Mouse (Mus musculus) embryonic facial prominence, embryonic 10.5 days (tissue): ENCODE measurements around the gene Exoc6. TPM values are rescaled to one million over a fixed set of nuclear protein-coding genes. Genes with fewer than 3 reads are reported as not detected.
A peak's percentile ranks its signal among the peaks of the same experiment; 100 is the strongest.

ENCODE experiments used
- DNase-seq: peaks from one replicate; pipeline ENCODE4 v3.0.0-alpha.2; 2017; ENCODE audit warnings: low spot score
- H3K27ac ChIP-seq: fragments of 300-500 bp; sonication (generic); replicated peaks from 2 replicates; pipeline ENCODE4 v1.5.1; 2016; ENCODE audit warnings: mild to moderate bottlenecking
- H3K27me3 ChIP-seq: fragments of 300-500 bp; sonication (generic); replicated peaks from 2 replicates; pipeline ENCODE4 v1.6.1; 2016; ENCODE audit warnings: low read depth, mild to moderate bottlenecking; ENCODE audit not compliant: poor library complexity, severe bottlenecking
- H3K36me3 ChIP-seq: fragments of 300-500 bp; sonication (generic); replicated peaks from 2 replicates; pipeline ENCODE4 v1.6.1; 2016; ENCODE audit warnings: mild to moderate bottlenecking, moderate library complexity
- H3K4me1 ChIP-seq: fragments of 300-500 bp; sonication (generic); 2 replicates; pipeline ENCODE4 v1.6.1; 2016
- H3K4me3 ChIP-seq: fragments of 300-500 bp; sonication (generic); 2 replicates; pipeline ENCODE4 v1.5.1; 2016; ENCODE audit warnings: mild to moderate bottlenecking, moderate library complexity
- H3K9me3 ChIP-seq: fragments of 300-500 bp; sonication (generic); 2 replicates; pipeline ENCODE4 v1.6.1; 2016; ENCODE audit warnings: mild to moderate bottlenecking
- WGBS: fragments of 180-500 bp; shearing (Covaris S2); methylation state at CpG from one replicate; pipeline ENCODE4 v1.1.7; 2016; 5-methylcytosine and 5-hydroxymethylcytosine counted together
- polyA plus RNA-seq: library from polyadenylated mRNA; unstranded; fragments of >200 nt; fragmentation: Nextera tagmentation; extraction: Ambion mirVana; gene quantifications from 2 replicates; pipeline ENCODE4 v1.2.1, GENCODE M21; 2016

Gene Exoc6
- polyA plus RNA-seq, 1 experiment from 2014 or later = 8.5 TPM

DNA sequence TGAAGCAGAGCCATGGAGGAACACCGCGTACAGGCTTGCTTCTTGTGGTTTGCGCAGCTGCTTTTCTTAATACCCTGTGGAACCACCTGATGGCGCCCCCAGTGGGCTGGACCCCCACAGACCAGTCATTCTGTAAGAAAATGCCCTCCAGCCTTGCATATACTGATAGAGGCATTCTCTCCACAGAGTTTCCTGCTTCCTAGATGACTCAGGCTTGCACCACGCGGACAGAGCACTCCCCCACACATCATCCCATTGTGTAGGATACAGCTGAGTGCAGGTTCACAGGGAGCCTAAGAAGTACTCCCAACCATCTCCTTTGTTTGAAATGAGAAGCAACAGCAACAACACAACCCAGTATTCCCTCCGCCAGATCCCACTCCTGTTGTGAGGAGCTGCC lies 59.8 kb downstream of the Exoc6 start:
- H3K36me3 ChIP-seq = no peaks in the 10 kb centered on the region
- H3K4me3 ChIP-seq = no peak overlapping the region
- H3K27ac ChIP-seq = no peak overlapping the region
- H3K9me3 ChIP-seq = no peaks in the 10 kb centered on the region
- DNase-seq = no peak
- H3K27me3 ChIP-seq = no peaks in the 10 kb centered on the region
- 65% methylated on average over 7 of the region's 7 CpGs for WGBS
- H3K4me1 ChIP-seq = peaks cover 9% of the 10 kb centered on the region; the same call in 1 of the 2 replicates

DNA sequence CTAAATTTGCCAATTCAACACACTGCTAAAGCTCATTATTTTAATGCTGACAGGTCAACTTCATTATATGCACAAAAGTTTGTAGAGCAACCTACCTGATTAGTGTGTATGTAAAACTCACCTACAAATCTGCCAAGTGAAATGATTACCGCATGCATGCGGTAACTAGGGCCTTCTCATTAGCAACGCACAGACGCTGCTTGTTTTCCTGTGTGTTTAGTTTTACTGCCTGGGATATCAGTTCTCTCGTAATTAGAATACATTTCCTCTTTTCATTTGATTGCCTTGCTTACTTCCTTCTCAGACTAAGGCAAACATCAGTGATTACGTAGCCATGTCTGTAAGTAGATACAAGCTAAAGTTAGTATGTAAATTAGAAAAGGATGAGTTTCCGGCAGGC lies 62.7 kb downstream of the Exoc6 start:
- peaks cover 5% of the 10 kb centered on the region; the same call in 1 of the 2 replicates for H3K36me3 ChIP-seq
- no peak for DNase-seq
- WGBS = 70% methylated on average over 7 of the region's 7 CpGs

GRCm38 (mm10) chr19:37615039-37615630 lies 64.9 kb downstream of the Exoc6 start:
- H3K27me3 ChIP-seq = no peaks in the 10 kb centered on the region
- peaks cover 5% of the 10 kb centered on the region; the same call in 1 of the 2 replicates for H3K36me3 ChIP-seq
- peaks cover 9% of the 10 kb centered on the region; the same call in 1 of the 2 replicates for H3K4me1 ChIP-seq
- WGBS = 87% methylated on average over 4 of the region's 4 CpGs
- H3K9me3 ChIP-seq = no peaks in the 10 kb centered on the region
- no peak for DNase-seq
- H3K27ac ChIP-seq = no peak overlapping the region
- H3K4me3 ChIP-seq = no peak overlapping the region

More for the DNA sequence above, 62.7 kb downstream of the Exoc6 start:
- no peaks in the 10 kb centered on the region for H3K27me3 ChIP-seq
- H3K27ac ChIP-seq = no peak overlapping the region
- H3K4me1 ChIP-seq = peaks cover 9% of the 10 kb centered on the region; the same call in 1 of the 2 replicates
- no peak overlapping the region for H3K4me3 ChIP-seq
- no peaks in the 10 kb centered on the region for H3K9me3 ChIP-seq

- Histone ChIP-seq H3K36me3 (no peaks in the 10 kb centered on the region), H3K9me3 (no peaks in the 10 kb centered on the region), H3K4me1 (peaks cover 5% of the 10 kb centered on the region; the same call in 1 of the 2 replicates), H3K4me3 (no peak overlapping the region), H3K27ac (no peak overlapping the region), H3K27me3 (peaks cover 12% of the 10 kb centered on the region; the same call in 1 of the 2 replicates)
- WGBS = 37% methylated on average over 2 of the region's 2 CpGs
- no peak for DNase-seq
Observed at GRCm38 (mm10) chr19:37647994-37648393, 97.8 kb downstream of the Exoc6 start.

DNA sequence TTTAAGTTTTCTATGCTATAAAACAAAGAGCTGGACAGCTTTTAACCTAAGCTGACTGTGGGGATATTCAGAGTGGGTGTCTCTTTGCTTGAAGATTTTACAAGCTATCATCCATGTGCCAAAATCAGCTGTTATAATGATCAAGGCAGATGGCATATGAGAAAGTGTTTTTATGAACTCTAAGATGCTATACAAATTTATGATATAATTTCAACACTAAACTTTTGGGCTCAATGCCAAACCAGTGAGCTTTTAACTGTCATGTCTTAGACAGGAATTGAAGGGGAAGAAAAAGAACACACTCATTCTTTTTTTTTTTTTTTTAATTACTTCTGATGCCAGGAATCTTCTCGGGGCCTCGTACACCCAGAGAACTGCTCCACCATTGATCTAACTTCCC lies 100.3 kb downstream of the Exoc6 start:
- Histone ChIP-seq H3K9me3 (no peaks in the 10 kb centered on the region), H3K27ac (no peak overlapping the region), H3K27me3 (peaks cover 29% of the 10 kb centered on the region), H3K4me3 (no peak overlapping the region), H3K36me3 (no peaks in the 10 kb centered on the region), H3K4me1 (peaks cover 10% of the 10 kb centered on the region)
- DNase-seq = no peak
- 72% methylated on average over 2 of the region's 2 CpGs for WGBS

- Histone ChIP-seq H3K27ac (no peak overlapping the region), H3K27me3 (peaks cover 36% of the 10 kb centered on the region)
- no peak for DNase-seq
Observed at GRCm38 (mm10) chr19:37654012-37654411, 103.8 kb downstream of the Exoc6 start.

GRCm38 (mm10) chr19:37656441-37656840 lies 106.2 kb downstream of the Exoc6 start:
- Histone ChIP-seq H3K27me3 (peaks cover 38% of the 10 kb centered on the region), H3K4me1 (peaks cover 24% of the 10 kb centered on the region)
- WGBS = 1% methylated on average over 9 of the region's 9 CpGs

More at GRCm38 (mm10) chr19:37654012-37654411, 103.8 kb downstream of the Exoc6 start:
- no peaks in the 10 kb centered on the region for H3K9me3 ChIP-seq
- peaks cover 24% of the 10 kb centered on the region for H3K4me1 ChIP-seq
- no peak overlapping the region for H3K4me3 ChIP-seq
- H3K36me3 ChIP-seq = no peaks in the 10 kb centered on the region
- 17% methylated on average over 5 of the region's 5 CpGs for WGBS

GRCm38 (mm10) chr19:37665256-37665655 lies 115.0 kb downstream of the Exoc6 start:
- no peak for DNase-seq
- Histone ChIP-seq H3K36me3 (no peaks in the 10 kb centered on the region), H3K4me1 (0 out of 2 replicates have a peak, but pooled peaks cover 4% of the 10 kb centered on the region), H3K27ac (no peak overlapping the region), H3K9me3 (no peaks in the 10 kb centered on the region), H3K27me3 (0 out of 2 replicates have a peak, but pooled peaks cover 7% of the 10 kb centered on the region), H3K4me3 (no peak overlapping the region)
- 71% methylated on average over 6 of the region's 6 CpGs for WGBS

More at GRCm38 (mm10) chr19:37656441-37656840, 106.2 kb downstream of the Exoc6 start:
- H3K9me3 ChIP-seq = no peaks in the 10 kb centered on the region
- no peak overlapping the region for H3K27ac ChIP-seq
- H3K4me3 ChIP-seq = no peak overlapping the region; the same call in 1 of the 2 replicates
- DNase-seq = peak; percentile 52
- H3K36me3 ChIP-seq = no peaks in the 10 kb centered on the region

DNA sequence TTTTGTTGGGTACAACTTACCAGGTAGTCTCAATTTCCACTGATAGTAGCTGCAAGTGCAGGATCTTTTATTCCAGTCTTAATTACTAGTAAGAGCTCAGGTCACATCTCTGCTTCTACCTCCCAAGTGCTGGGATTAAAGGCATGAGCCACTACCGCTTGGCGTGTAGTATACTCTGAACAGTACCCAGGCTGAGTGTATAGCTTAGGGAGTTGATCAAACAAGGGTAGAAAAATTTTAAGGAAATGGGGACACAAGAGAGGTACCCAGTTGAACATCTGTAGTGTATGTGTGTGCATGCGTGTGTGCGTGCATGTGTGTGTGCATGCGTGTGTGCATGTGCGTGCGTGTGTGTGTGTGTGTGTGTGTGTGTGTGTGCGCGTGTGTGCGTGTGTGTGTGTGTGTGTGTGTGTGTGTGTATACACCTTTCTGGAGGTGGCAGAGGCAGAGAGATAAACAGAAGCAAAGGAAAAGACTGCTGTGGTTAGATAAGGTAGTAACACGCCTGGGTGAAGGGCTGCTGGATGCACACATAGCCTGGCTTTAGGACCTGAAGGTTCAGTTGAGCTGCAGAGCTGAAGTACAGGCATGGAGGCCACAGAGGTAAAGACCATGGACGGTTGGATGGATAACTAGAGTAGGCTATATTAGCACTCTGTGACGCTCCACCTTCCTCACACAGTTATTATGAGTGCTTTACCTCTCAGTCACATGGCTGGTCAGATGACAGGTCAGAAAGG lies 117.8 kb downstream of the Exoc6 start:
- Histone ChIP-seq H3K27ac (no peak overlapping the region), H3K4me1 (peaks cover 21% of the 10 kb centered on the region), H3K36me3 (no peaks in the 10 kb centered on the region), H3K27me3 (0 out of 2 replicates have a peak, but pooled peaks cover 7% of the 10 kb centered on the region), H3K9me3 (no peaks in the 10 kb centered on the region), H3K4me3 (no peak overlapping the region)
- no peak for DNase-seq
- WGBS = 82% methylated on average over 13 of the region's 13 CpGs

- no peak overlapping the region for H3K27ac ChIP-seq
- no peak for DNase-seq
- H3K36me3 ChIP-seq = no peaks in the 10 kb centered on the region
- no peak overlapping the region for H3K4me3 ChIP-seq
- H3K27me3 ChIP-seq = 0 out of 2 replicates have a peak, but pooled peaks cover 7% of the 10 kb centered on the region
- H3K9me3 ChIP-seq = no peaks in the 10 kb centered on the region
- H3K4me1 ChIP-seq = peaks cover 21% of the 10 kb centered on the region
- WGBS = 92% methylated on average over 5 of the region's 5 CpGs
Observed at GRCm38 (mm10) chr19:37668657-37669056, 118.4 kb downstream of the Exoc6 start.

- Histone ChIP-seq H3K9me3 (no peaks in the 10 kb centered on the region), H3K4me3 (no peak overlapping the region), H3K36me3 (no peaks in the 10 kb centered on the region), H3K4me1 (peaks cover 21% of the 10 kb centered on the region), H3K27ac (no peak overlapping the region), H3K27me3 (0 out of 2 replicates have a peak, but pooled peaks cover 7% of the 10 kb centered on the region)
- DNase-seq = no peak
- 84% methylated on average over 5 of the region's 5 CpGs for WGBS
Observed at GRCm38 (mm10) chr19:37669486-37669885, 119.3 kb downstream of the Exoc6 start.

GRCm38 (mm10) chr19:37673393-37673792 lies 123.2 kb downstream of the Exoc6 start:
- Histone ChIP-seq H3K36me3 (no peaks in the 10 kb centered on the region), H3K27me3 (peaks cover 30% of the 10 kb centered on the region; the same call in 1 of the 2 replicates), H3K27ac (no peak overlapping the region), H3K4me3 (no peak overlapping the region), H3K9me3 (no peaks in the 10 kb centered on the region), H3K4me1 (peaks cover 23% of the 10 kb centered on the region)
- DNase-seq = no peak
- 68% methylated on average over 12 of the region's 12 CpGs for WGBS
